Mouse (Mus musculus) induced T-regulatory cell, adult 2 months (primary cell): ENCODE measurements around the gene M1ap.

Experiments used
- DNase-seq: peaks from one replicate; pipeline ENCODE4 v3.0.0-alpha.2; 2012; ENCODE audit warnings: low read depth

M1ap gene

GRCm38 (mm10) chr6:82934616-82935230 is 12.0 kb upstream of the M1ap start:
- DNase-seq = no peak

DNA sequence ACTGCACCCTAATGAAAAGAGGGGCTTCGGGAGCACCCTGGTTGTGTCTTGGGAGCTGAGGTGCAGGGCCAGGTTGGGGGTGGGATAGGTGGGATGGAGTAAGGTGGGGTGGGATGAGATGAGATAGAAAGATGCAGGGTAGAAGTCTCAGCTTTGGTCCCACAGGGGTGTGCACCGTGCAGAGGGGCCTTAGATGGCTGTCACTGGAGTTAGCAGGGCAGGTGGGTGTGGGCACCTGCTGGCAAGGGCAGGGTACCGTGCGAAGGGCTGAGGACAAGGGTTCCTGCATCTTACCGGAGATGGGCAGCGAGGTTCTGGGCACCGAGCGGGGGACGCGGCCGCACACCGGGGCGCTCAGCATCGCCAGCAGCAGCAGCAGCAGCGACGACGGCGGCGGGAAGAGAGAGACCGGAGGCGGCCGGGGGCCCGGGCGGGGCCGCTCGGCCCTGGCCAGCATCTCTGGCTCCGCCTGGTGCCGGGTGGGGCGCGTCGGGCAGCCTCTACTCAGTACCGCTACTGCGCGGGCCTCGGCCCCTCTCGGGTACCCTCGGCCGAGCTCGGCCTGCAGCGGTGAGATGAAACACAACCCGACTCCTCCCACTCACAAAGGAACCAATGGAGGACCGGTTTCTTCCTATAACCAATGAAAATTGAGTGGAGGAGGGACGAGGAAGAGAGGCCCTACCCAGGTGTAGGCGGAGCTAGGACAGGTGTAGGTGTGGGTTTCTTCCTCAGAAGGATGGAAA is 7.4 kb upstream of the M1ap start, which contains the start of gene Sema4f:
Gene Sema4f, minus strand, starts transcription at position 603 of the 746 bp plus-strand sequence.
- peak; percentile 89 for DNase-seq

DNA sequence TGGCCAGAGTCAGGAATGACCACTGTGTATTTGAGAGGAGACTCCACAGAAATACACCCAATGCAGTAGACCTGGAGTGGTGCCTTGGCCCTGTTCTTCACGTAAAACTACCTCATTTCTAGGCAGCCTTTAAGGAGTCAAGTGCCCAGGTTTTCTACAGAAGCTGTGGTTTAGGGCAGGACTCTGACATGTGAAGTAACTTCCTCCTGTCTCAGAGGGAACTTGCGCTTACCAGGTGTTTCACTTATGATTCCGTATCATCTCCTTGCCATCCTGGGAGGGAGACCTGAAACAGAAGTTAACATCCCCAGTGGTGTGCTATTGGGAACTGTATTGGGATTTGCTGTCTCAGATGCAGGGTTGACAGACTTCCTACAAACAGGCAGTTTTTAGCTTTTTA is 5.9 kb upstream of the M1ap start:
- peak; percentile 39 for DNase-seq

DNA sequence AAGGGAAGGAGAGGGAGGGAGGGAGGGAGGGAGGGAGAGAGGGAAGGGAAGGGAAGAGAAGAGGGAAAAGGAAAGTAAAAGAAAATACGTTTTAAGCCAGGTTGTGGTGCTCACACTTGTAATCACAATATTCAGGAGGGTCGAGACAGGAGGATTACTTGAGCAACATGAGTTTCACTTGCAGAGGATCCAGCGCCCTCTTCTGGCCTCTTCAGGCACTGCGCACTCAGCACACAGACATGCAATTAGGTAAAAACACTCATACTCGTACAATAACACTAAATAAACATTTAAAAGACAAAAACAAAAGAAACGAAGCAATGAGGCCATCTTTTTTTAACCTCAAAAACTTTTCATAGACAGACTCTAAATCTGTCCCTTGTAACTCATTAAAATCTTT is 952 bp upstream of the M1ap start:
- DNase-seq = peak; percentile 75

DNA sequence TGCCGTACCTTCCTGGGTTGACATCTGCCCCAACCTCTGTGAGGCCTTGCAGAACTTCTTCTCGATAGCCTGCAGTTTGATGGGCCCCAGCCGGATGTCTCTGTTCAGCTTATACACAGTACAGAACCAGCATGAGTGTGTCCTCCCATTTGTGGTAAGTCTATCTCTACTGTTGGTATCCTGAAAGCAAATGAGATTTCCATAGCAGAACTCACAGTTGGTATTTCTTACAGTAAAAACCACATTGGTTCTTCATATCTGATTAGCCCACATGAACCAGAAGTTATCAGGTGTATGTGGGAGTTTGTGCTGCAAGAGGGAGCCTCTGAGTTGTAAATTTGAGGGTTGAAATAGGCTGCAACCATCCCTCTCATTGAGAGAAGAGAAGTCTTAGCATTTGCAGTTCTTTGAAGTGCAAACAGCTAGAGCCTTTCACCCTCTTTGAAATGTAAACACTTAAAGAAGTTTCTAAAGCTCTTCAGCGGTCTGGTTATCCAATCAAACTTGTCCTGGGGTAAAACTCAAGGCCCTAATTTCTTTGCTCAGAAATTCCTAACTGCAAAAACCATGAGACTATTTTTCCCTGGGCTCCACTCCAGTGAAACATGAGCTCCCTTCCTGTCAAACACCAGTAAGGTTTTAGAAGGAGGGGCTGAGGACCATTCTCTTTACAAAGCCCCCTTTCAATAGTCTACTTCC is 10.0 kb downstream of the M1ap start:
- DNase-seq = peak; percentile 48

DNA sequence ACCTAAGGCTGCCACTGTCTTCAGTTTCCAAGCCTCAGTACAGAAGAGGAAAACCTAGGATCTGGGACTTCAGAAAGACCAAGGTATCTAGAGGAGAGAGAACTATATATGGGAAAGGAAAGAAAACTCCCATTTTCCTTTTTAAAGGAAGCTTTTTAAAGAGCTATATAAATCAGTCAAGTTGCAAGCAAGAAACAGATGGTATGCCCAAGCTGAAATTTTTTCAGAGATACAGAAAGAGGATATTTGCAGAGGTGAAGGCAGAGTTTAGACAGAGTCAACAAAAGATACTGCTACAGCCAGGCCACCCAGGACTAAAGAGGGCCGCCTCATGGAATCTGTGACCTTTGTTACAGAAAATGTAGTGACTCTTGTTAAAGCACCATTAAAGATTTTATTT is 15.0 kb downstream of the M1ap start:
- no peak for DNase-seq

GRCm38 (mm10) chr6:82969249-82970084 is 22.8 kb downstream of the M1ap start:
- peak; percentile 49 for DNase-seq

GRCm38 (mm10) chr6:82971031-82971430 is 24.3 kb downstream of the M1ap start:
- DNase-seq = peak; percentile 84

GRCm38 (mm10) chr6:82987411-82987971 is 40.8 kb downstream of the M1ap start:
- DNase-seq = no peak

GRCm38 (mm10) chr6:82993696-82994095 is 47.0 kb downstream of the M1ap start:
- DNase-seq = no peak

- no peak for DNase-seq
These were observed 47.7 kb downstream of the M1ap start for GRCm38 (mm10) chr6:82994372-82994771.

DNA sequence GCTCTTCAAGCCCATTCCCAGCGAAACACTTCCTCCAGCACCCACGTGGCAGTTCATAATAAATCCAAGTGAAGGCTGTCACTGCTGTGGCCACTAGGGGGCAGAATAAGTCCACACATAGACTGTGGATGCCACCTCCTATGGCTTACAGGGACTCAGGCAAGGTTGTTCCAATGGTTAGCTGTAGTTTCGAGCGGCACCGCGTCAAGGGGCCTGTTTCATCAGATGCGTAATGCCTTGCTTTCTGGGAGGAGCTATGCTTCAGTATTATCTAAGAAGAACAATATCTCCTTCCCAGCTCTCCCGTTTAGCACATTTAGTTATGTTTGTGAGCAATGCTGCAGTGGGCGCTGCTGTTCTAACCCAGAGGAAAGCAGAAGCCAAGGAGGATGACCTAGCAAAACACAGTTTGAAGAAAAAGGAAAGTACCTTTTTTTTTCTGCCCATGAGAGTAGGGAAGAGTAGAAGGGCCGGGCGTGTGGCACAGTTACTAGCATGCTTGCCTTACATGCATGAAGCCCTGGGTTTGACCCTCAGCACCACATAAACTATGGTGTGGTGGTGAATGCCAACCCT is 50.1 kb downstream of the M1ap start:
- DNase-seq = peak; percentile 95

DNA sequence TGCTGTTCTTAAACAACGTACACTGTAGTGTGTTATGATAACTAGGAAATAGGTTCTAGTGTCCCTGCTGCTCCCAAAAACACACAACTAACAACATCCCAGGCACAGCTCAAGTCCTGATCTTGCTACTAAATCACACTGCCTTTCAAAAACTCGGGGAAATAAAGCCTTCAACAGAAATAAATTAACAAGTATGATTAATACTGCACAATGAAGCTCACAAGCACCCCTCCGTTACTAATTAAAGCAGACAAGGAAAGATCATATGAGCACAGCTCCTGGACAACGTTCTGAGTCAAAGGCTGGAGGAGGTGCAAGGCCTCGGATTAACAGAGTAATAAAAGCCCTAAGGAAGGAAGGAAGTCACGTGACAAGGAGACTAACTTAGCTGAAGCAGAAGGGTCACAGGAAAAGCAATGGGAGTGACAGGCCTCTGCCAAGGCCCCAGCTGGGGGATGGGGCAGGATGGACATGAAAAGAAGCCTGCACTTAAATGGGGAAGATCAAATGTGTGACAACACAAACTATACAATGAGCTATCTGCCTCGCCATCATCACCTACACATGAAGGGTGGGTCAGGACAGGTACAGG is 50.9 kb downstream of the M1ap start:
- no peak for DNase-seq

DNA sequence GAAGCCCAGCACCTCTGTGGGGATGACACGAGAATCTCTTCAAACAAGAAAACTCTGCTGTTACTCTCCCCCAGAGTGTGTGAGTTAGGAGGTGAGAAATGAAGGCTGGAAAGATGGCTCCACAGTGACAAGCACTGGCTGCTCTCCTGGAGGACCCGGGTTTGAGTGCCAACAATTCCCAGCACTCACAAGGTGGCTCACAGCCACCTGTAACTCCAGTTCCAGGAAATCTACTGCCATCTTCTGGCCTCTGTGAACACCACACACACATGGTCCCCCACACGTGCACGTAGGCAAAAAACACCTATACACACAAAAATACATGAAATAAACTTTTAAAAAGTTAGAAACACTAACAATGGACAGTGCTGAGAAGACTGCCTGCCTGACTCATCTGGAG is 51.6 kb downstream of the M1ap start:
- peak; percentile 39 for DNase-seq

GRCm38 (mm10) chr6:82999986-83000385 is 53.3 kb downstream of the M1ap start:
- DNase-seq = no peak

- no peak for DNase-seq
These were observed 56.4 kb downstream of the M1ap start for GRCm38 (mm10) chr6:83003082-83003481.

DNA sequence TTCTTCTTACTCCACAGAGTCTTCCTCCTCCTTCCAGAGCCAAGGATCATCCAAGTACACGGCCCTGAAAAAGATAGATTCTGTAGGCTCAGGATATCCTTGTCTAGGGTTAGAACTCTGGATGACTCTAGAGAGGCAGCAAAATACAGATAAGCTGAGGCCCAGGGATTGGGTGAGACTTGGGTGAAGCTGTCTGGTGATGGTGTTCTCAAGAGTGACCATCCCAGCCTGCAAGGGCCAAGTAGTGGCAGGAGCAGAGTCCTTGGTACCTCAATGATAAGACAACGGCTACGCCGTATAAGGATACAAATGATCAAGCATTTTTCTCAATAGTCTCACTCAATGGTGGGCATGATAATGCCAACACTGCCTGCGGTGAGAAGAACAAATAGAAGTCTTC is 57.1 kb downstream of the M1ap start:
- DNase-seq = no peak

- DNase-seq = no peak
These were observed 57.6 kb downstream of the M1ap start for GRCm38 (mm10) chr6:83004309-83004708.

DNA sequence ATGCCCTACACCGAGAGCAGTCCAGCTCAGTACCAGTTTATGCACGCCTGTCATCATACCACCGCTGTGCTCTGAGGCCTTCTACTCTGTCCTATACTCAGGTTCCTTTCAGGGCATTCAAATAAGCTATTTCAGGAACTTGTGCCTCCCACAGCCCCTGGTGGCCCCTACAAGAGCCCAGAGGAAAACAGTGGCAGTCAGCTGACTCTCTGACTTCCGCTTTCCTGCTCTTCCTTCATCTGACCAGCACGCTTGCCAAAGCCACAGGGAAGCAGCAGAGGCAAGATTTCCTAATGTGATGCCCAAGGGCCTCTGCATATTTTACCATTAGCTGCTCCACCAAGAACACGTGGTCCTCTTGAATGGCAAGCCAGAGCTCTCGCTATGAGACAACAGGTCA is 58.2 kb downstream of the M1ap start:
- no peak for DNase-seq

- no peak for DNase-seq
These were observed 58.8 kb downstream of the M1ap start for GRCm38 (mm10) chr6:83005444-83006011.

DNA sequence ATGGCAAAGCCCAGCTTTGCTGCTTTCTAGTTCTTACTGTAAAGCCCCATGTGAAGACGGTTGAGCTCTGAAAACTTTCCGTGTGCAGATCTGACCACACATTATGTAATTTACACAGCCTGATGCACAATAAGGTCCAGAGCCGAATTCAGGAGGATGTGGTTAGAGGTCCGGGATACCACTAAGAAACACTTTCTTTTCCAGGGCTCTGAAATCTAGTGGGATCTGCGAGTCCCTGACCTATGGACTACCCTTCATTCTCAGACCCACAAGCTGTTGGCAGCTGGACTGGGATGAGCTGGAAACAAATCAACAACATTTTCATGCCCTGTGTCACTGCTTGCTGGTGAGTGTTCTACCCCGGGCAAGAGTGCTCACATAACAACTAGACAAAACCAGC is 59.4 kb downstream of the M1ap start:
- no peak for DNase-seq
